Mouse (Mus musculus): ENCODE results near the gene Kiss1r. TPM values are rescaled to one million over a fixed set of nuclear protein-coding genes. Genes with fewer than 3 reads are reported as not detected.

The Kiss1r gene
- polyA plus RNA-seq, 2 experiments, result 0.26 to 2.5 TPM

DNA sequence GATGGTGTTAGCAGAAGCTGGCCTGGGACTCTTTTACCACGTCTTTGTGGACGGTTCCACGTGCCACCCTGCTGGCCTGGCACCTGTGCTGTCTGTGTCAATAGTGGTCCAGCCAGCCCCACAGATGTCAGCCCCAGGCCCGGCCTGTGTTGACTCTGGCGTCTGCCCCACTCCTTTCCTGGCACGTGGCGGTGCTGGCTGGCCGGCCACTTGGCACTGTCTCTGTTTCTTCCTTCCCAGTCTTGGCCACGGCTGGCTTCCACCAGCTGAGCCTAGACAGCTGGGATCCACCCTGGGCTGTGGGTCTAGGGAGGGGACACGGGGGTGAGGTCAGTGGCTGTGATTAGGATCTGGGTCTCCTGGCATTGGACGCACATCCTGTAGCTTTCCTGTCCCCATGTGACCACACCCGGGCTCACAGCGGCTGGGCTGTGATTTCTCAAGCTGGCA lies 17.5 kb downstream of the Kiss1r start:
- ATAC-seq (ENCODE audit: low FRiP score, low read depth), result peak; percentile 35
- peak; percentile 59 for DNase-seq (ENCODE audit: low spot score)
- TF ChIP-seq POLR2A (IDR thresholded peaks at IDR 0.05; ENCODE audit: borderline replicate concordance, extremely low read depth, insufficient read depth, insufficient read length), result no peak
- 58% methylated on average over 13 of the region's 13 CpGs for WGBS
- Histone ChIP-seq H3K9me3 (ENCODE audit: control insufficient read depth, low read length) (no peaks in the 10 kb centered on the region), H3K36me3 (ENCODE audit: control insufficient read depth, insufficient read depth, low read length) (peaks cover 55% of the 10 kb centered on the region), H3K4me2 (replicated peaks; ENCODE audit: low read depth, low read length, severe bottlenecking) (no peak overlapping the region), H3K9ac (ENCODE audit: low read depth, low read length, severe bottlenecking) (no peak overlapping the region), H3K27ac (replicated peaks; ENCODE audit: low read depth, low read length) (0 out of 2 replicates have a peak overlapping the region, but pooled peaks have one; percentile 26), H3K4me3 (replicated peaks; ENCODE audit: low read length) (no peak overlapping the region), H3K27me3 (ENCODE audit: control insufficient read depth, insufficient read depth, low read length) (no peaks in the 10 kb centered on the region), H3K4me1 (ENCODE audit: control insufficient read depth, insufficient read depth, low read length) (peaks cover 32% of the 10 kb centered on the region)

DNA sequence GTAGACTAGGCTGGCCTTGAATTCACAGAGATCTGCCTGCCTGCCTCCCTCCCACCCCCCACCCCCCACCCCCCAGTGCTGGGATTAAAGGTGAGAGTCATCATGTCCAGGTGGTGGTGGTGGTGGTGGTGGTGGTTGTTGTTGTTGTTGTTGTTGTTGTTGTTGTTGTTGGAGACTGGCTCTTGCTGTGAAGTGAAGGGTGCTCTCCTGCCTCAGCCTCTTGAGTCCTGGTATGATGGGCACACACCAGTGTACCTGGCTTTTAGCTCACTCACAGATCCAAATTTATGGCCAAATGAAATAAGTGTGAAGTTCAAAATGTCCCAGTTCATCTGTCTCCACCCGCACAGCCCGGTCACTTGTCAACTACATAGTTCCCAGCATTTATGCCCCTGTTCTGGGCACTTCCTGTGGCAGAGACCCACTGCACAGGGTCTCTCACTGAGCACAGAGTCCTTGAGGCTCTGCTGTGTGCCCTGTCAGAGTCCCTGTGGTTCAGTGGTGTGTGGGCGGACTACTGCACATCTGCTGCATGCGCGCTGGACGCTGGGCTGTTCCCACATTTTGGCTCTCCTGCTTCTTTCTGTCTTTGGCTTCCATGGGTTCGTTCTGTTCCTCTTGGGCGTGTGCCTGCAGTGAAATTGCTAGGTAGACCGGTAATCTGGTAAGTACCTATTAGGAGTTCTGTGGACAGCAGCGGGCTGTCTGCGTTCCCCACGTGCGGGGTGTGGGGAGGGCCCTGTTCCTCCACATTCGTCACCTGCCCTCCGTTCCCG lies 18.2 kb downstream of the Kiss1r start:
- H3K9ac ChIP-seq (ENCODE audit: low read depth, low read length, severe bottlenecking), result no peak overlapping the region
- H3K9me3 ChIP-seq (ENCODE audit: control insufficient read depth, low read length), result no peaks in the 10 kb centered on the region
- ATAC-seq (ENCODE audit: low FRiP score, low read depth) (no peak), DNase-seq (ENCODE audit: low spot score) (no peak)
- H3K4me1 ChIP-seq (ENCODE audit: control insufficient read depth, insufficient read depth, low read length), result peaks cover 30% of the 10 kb centered on the region
- no peaks in the 10 kb centered on the region for H3K27me3 ChIP-seq (ENCODE audit: control insufficient read depth, insufficient read depth, low read length)
- H3K27ac ChIP-seq (replicated peaks; ENCODE audit: low read depth, low read length), result 0 out of 2 replicates have a peak overlapping the region, but pooled peaks have one; percentile 26
- H3K4me3 ChIP-seq (replicated peaks; ENCODE audit: low read length), result no peak overlapping the region
- WGBS, result 82% methylated on average over 16 of the region's 16 CpGs
- no peak overlapping the region for H3K4me2 ChIP-seq (replicated peaks; ENCODE audit: low read depth, low read length, severe bottlenecking)
- no peak for TF ChIP-seq POLR2A (IDR thresholded peaks at IDR 0.05; ENCODE audit: borderline replicate concordance, extremely low read depth, insufficient read depth, insufficient read length)
- H3K36me3 ChIP-seq (ENCODE audit: control insufficient read depth, insufficient read depth, low read length), result peaks cover 55% of the 10 kb centered on the region

- no peak for TF ChIP-seq POLR2A (IDR thresholded peaks at IDR 0.05; ENCODE audit: borderline replicate concordance, extremely low read depth, insufficient read depth, insufficient read length)
- Histone ChIP-seq H3K9me3 (ENCODE audit: control insufficient read depth, low read length) (no peaks in the 10 kb centered on the region), H3K4me1 (ENCODE audit: control insufficient read depth, insufficient read depth, low read length) (peaks cover 30% of the 10 kb centered on the region), H3K4me3 (replicated peaks; ENCODE audit: low read length) (no peak overlapping the region), H3K27me3 (ENCODE audit: control insufficient read depth, insufficient read depth, low read length) (no peaks in the 10 kb centered on the region), H3K4me2 (replicated peaks; ENCODE audit: low read depth, low read length, severe bottlenecking) (no peak overlapping the region), H3K9ac (ENCODE audit: low read depth, low read length, severe bottlenecking) (no peak overlapping the region), H3K27ac (replicated peaks; ENCODE audit: low read depth, low read length) (0 out of 2 replicates have a peak overlapping the region, but pooled peaks have one; percentile 22), H3K36me3 (ENCODE audit: control insufficient read depth, insufficient read depth, low read length) (peaks cover 51% of the 10 kb centered on the region)
- DNase-seq (ENCODE audit: low spot score) (no peak), ATAC-seq (ENCODE audit: low FRiP score, low read depth) (no peak)
- 60% methylated on average over 10 of the region's 10 CpGs for WGBS
These were observed 19.6 kb downstream of the Kiss1r start for GRCm38 (mm10) chr10:79936284-79936910.

- H3K9me3 ChIP-seq (ENCODE audit: control insufficient read depth, low read length), result no peaks in the 10 kb centered on the region
- 0 out of 2 replicates have a peak overlapping the region, but pooled peaks have one; percentile 22 for H3K27ac ChIP-seq (replicated peaks; ENCODE audit: low read depth, low read length)
- ATAC-seq (ENCODE audit: low FRiP score, low read depth) (no peak), DNase-seq (ENCODE audit: low spot score) (no peak)
- peaks cover 49% of the 10 kb centered on the region for H3K36me3 ChIP-seq (ENCODE audit: control insufficient read depth, insufficient read depth, low read length)
- WGBS, result 68% methylated on average over 25 of the region's 27 CpGs
- H3K27me3 ChIP-seq (ENCODE audit: control insufficient read depth, insufficient read depth, low read length), result no peaks in the 10 kb centered on the region
- no peak overlapping the region for H3K4me2 ChIP-seq (replicated peaks; ENCODE audit: low read depth, low read length, severe bottlenecking)
- no peak for TF ChIP-seq POLR2A (IDR thresholded peaks at IDR 0.05; ENCODE audit: borderline replicate concordance, extremely low read depth, insufficient read depth, insufficient read length)
- H3K9ac ChIP-seq (ENCODE audit: low read depth, low read length, severe bottlenecking), result no peak overlapping the region
- peaks cover 27% of the 10 kb centered on the region for H3K4me1 ChIP-seq (ENCODE audit: control insufficient read depth, insufficient read depth, low read length)
- no peak overlapping the region for H3K4me3 ChIP-seq (replicated peaks; ENCODE audit: low read length)
These were observed 20.2 kb downstream of the Kiss1r start for GRCm38 (mm10) chr10:79936911-79937441.

GRCm38 (mm10) chr10:79937775-79938526 lies 21.2 kb downstream of the Kiss1r start:
- no peak overlapping the region for H3K4me2 ChIP-seq (replicated peaks; ENCODE audit: low read depth, low read length, severe bottlenecking)
- no peak overlapping the region for H3K27ac ChIP-seq (replicated peaks; ENCODE audit: low read depth, low read length)
- DNase-seq (ENCODE audit: low spot score), result no peak
- no peak for TF ChIP-seq POLR2A (IDR thresholded peaks at IDR 0.05; ENCODE audit: borderline replicate concordance, extremely low read depth, insufficient read depth, insufficient read length)
- H3K4me1 ChIP-seq (ENCODE audit: control insufficient read depth, insufficient read depth, low read length), result peaks cover 17% of the 10 kb centered on the region
- 69% methylated on average over 11 of the region's 11 CpGs for WGBS
- ATAC-seq (ENCODE audit: low FRiP score, low read depth), result no peak
- H3K27me3 ChIP-seq (ENCODE audit: control insufficient read depth, insufficient read depth, low read length), result no peaks in the 10 kb centered on the region
- no peak overlapping the region for H3K9ac ChIP-seq (ENCODE audit: low read depth, low read length, severe bottlenecking)
- H3K9me3 ChIP-seq (ENCODE audit: control insufficient read depth, low read length), result no peaks in the 10 kb centered on the region
- H3K4me3 ChIP-seq (replicated peaks; ENCODE audit: low read length), result no peak overlapping the region
- H3K36me3 ChIP-seq (ENCODE audit: control insufficient read depth, insufficient read depth, low read length), result peaks cover 43% of the 10 kb centered on the region

Measured in limb, embryonic 14.5 days (tissue).